Mouse (Mus musculus) lung, postnatal 36 days (tissue): ENCODE results near the gene Ifi47.
"Not testable (repeated sequence)": the region's sequence is repeated elsewhere in the genome, so short reads cannot be mapped to it uniquely, and the experiment has no call there.

Experiments
- DNase-seq: peaks from one replicate; pipeline ENCODE4 v3.0.0; 2022; ENCODE audit warnings: mixed read lengths

Ifi47 gene

GRCm38 (mm10) chr11:49076001-49076757 is at the start of gene Ifi47:
Gene Ifi47 (plus strand): TSS chr11:49076587.
- peak; percentile 67 for DNase-seq

- DNase-seq, result not testable (repeated sequence)
Measured at GRCm38 (mm10) chr11:49050064-49050463, 26.3 kb upstream of the Ifi47 start.

GRCm38 (mm10) chr11:49051093-49051891 is 25.1 kb upstream of the Ifi47 start, which contains the start of gene 9930111J21Rik2:
Gene 9930111J21Rik2 (minus strand): TSS chr11:49051242.
- not testable (repeated sequence) for DNase-seq

GRCm38 (mm10) chr11:49051894-49052293 is 24.5 kb upstream of the Ifi47 start:
- DNase-seq, result not testable (repeated sequence)

- not testable (repeated sequence) for DNase-seq
Measured at GRCm38 (mm10) chr11:49060061-49060460, 16.3 kb upstream of the Ifi47 start.

GRCm38 (mm10) chr11:49061865-49062264 is 14.5 kb upstream of the Ifi47 start:
- not testable (repeated sequence) for DNase-seq

GRCm38 (mm10) chr11:49063713-49064469 is 12.5 kb upstream of the Ifi47 start, which contains the start of gene Tgtp2:
Gene Tgtp2 (minus strand): TSS chr11:49064206.
- peak; percentile 68 for DNase-seq

GRCm38 (mm10) chr11:49068358-49068757 is 8.0 kb upstream of the Ifi47 start:
- no peak for DNase-seq

- DNase-seq, result no peak
Measured at GRCm38 (mm10) chr11:49077012-49077411, 625 bp downstream of the Ifi47 start.

- no peak for DNase-seq
Measured at GRCm38 (mm10) chr11:49078719-49079118, 2.3 kb downstream of the Ifi47 start.

- DNase-seq, result no peak
Measured at GRCm38 (mm10) chr11:49080636-49081035, 4.2 kb downstream of the Ifi47 start.

GRCm38 (mm10) chr11:49081356-49081755 is 5.0 kb downstream of the Ifi47 start:
- DNase-seq, result no peak

- no peak for DNase-seq
Measured at GRCm38 (mm10) chr11:49081886-49082285, 5.5 kb downstream of the Ifi47 start.

GRCm38 (mm10) chr11:49083146-49083545 is 6.8 kb downstream of the Ifi47 start:
- DNase-seq, result peak; percentile 69

GRCm38 (mm10) chr11:49083808-49084207 is 7.4 kb downstream of the Ifi47 start:
- no peak for DNase-seq

- DNase-seq, result no peak
Measured at GRCm38 (mm10) chr11:49084385-49084784, 8.0 kb downstream of the Ifi47 start.

- DNase-seq, result peak; percentile 59
Measured at GRCm38 (mm10) chr11:49084875-49085274, 8.5 kb downstream of the Ifi47 start.

GRCm38 (mm10) chr11:49086858-49087361 is 10.5 kb downstream of the Ifi47 start:
- peak; percentile 37 for DNase-seq

- DNase-seq, result peak; percentile 61
Measured at GRCm38 (mm10) chr11:49087830-49088616, 11.6 kb downstream of the Ifi47 start.

- DNase-seq, result no peak
Measured at GRCm38 (mm10) chr11:49088990-49089652, 12.7 kb downstream of the Ifi47 start.
